Mouse (Mus musculus) heart, postnatal 4 days (tissue): Measurements from ENCODE around the gene Rwdd1. TPM values are rescaled to one million over a fixed set of nuclear protein-coding genes. Genes with fewer than 3 reads are reported as not detected.

Experiments used
- total RNA-seq, 2 experiments: library from RNA; stranded (reverse); gene quantifications; 2 replicates each; pipeline ENCODE4 v1.2.3; 2021

Gene Rwdd1
- total RNA-seq, 2 experiments from 2014 or later = 112 to 119 TPM

Other genes with a start within 250 kb of the Rwdd1 start
- not detected for gene Sult3a2, start 232.9 kb downstream of the Rwdd1 start, total RNA-seq
- not detected for gene Sult3a1, start 161.9 kb downstream of the Rwdd1 start, total RNA-seq
- gene Rsph4a, start 114.5 kb downstream of the Rwdd1 start, total RNA-seq = not detected
- 10 to 100 TPM in 1 of 2 experiments, 1 to 10 TPM in 1; 9.6 to 12.0 TPM for gene Zup1, start 68.4 kb downstream of the Rwdd1 start, total RNA-seq
- not detected for gene Trappc3l, start 18.0 kb upstream of the Rwdd1 start, total RNA-seq
- not detected for gene Calhm4, start 24.7 kb upstream of the Rwdd1 start, total RNA-seq
- gene Calhm5, start 76.9 kb upstream of the Rwdd1 start, total RNA-seq = 1 to 10 TPM; 1.4 to 1.6 TPM
- under 1 TPM in 1 of 2 experiments, not detected in 1; 0.33 TPM for gene Calhm6, start 108.4 kb upstream of the Rwdd1 start, total RNA-seq
- 10 to 100 TPM; 10.3 to 10.6 TPM for gene Dse, start 188.1 kb upstream of the Rwdd1 start, total RNA-seq